Mouse (Mus musculus): ENCODE results near the gene Smim7. TPM values are rescaled to one million over a fixed set of nuclear protein-coding genes. Genes with fewer than 3 reads are reported as not detected.

Smim7 gene
- polyA plus RNA-seq, 1 experiment from 2014 or later = 130 TPM

DNA sequence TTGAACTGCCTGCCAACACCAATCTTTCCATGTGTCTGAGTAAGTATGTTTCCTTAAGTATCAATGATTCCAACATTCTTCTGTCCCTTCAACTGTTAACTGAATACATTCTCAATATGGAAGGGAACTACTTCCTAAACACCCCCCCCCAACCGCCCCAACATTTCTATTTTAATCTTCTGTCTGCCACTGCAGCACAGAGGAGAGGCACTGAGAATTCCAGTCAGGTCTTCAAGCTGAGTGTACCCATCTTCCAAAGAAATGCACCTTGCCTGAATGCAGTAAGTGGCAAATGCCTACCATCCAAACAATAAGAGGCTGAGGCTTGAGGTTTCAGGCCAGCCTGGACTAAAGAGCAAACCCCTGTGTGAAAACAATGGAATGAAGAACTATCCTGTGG, 38.8 kb downstream of the Smim7 start:
- H3K4me1 ChIP-seq = no peaks in the 10 kb centered on the region
- H3K27ac ChIP-seq = no peak overlapping the region
- H3K4me3 ChIP-seq = no peak overlapping the region
- ATAC-seq (ENCODE audit: low FRiP score, low read depth) = no peak
- H3K27me3 ChIP-seq = no peaks in the 10 kb centered on the region
- peaks cover 9% of the 10 kb centered on the region for H3K36me3 ChIP-seq
- no peak overlapping the region for H3K9ac ChIP-seq
- H3K9me3 ChIP-seq = no peaks in the 10 kb centered on the region
- H3K4me2 ChIP-seq (replicated peaks) = no peak overlapping the region
- WGBS = 94% methylated on average over 1 of the region's 1 CpGs

DNA sequence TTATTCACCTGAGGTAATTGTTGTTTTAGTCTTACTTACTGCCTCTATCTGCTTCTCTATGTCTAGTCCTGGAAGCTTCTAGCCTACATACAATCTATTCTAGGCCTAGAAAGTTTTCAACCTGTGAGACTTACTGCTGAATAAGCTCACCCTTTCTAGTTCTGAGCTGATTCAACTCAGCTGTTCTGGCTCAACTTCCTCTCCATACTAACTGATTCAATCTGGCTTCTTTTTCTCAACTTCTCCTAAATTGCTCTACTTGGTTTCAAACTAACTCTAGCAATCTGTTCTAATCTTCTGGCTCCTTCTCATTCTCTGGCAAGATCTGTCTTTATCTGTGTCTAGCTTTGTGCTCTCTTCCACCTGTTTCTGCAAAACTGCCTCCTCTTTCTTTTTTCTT, 49.0 kb downstream of the Smim7 start:
- Histone ChIP-seq H3K27me3 (no peaks in the 10 kb centered on the region), H3K36me3 (peaks cover 7% of the 10 kb centered on the region), H3K4me3 (no peak overlapping the region), H3K27ac (no peak overlapping the region), H3K4me1 (no peaks in the 10 kb centered on the region), H3K9me3 (no peaks in the 10 kb centered on the region), H3K9ac (no peak overlapping the region), H3K4me2 (replicated peaks) (no peak overlapping the region)
- ATAC-seq (ENCODE audit: low FRiP score, low read depth) = no peak

DNA sequence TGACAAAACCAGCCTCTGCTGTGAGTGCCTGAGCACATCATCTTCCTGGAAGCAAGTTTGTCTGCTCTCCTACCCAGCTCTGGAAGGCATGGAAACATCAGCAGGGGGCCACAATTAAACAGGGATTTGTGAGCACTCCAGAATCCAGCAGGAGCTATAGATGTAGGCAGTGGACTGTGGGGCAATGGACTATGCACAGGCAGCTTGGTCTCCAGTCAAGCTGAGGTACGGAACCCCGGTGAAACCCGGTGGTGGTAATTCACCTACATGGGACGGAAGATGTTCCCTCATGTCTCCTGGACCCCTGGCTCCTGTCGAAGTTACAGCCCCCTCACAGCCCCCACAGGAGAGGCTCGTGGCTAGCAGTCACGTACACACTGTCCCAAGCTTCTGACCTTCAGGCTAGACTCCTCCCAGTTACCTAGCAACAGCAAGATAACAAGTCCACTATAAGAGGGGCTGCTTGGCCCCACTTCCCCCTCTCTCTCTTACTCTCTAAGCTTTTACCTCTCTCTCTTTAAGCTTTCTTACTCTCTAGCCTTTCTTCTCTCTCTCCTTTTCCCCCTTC, 53.4 kb downstream of the Smim7 start:
- H3K27ac ChIP-seq = no peak overlapping the region
- no peaks in the 10 kb centered on the region for H3K9me3 ChIP-seq
- no peaks in the 10 kb centered on the region for H3K27me3 ChIP-seq
- H3K4me3 ChIP-seq = no peak overlapping the region
- H3K4me2 ChIP-seq (replicated peaks) = no peak overlapping the region
- no peaks in the 10 kb centered on the region for H3K4me1 ChIP-seq
- ATAC-seq (ENCODE audit: low FRiP score, low read depth) = no peak
- WGBS = 76% methylated on average over 7 of the region's 7 CpGs
- peaks cover 4% of the 10 kb centered on the region; the same call in 1 of the 2 replicates for H3K36me3 ChIP-seq
- H3K9ac ChIP-seq = no peak overlapping the region

Small RNA genes lying within 50 kb of the gene (microRNA-seq; reads per million reads assigned to microRNA genes)
- not detected for gene Gm28019

Other genes starting within 250 kb of the Smim7 start
- gene Eps15l1, start 149.6 kb downstream of the Smim7 start, polyA plus RNA-seq (2015; fragmentation: Nextera tagmentation; extraction: Ambion mirVana) = 61.5 and 65.3 TPM in 2 replicates
- gene Calr3, start 127.2 kb downstream of the Smim7 start, polyA plus RNA-seq (2015; fragmentation: Nextera tagmentation; extraction: Ambion mirVana) = 1.4 and 1.5 TPM in 2 replicates
- gene 1700030K09Rik, start 127.2 kb downstream of the Smim7 start, polyA plus RNA-seq (2015; fragmentation: Nextera tagmentation; extraction: Ambion mirVana) = 18.1 and 19.2 TPM in 2 replicates
- 59.1 and 69.8 TPM in 2 replicates for gene Cherp, start 95.9 kb downstream of the Smim7 start, polyA plus RNA-seq (2015; fragmentation: Nextera tagmentation; extraction: Ambion mirVana)
- gene Slc35e1, start 78.5 kb downstream of the Smim7 start, polyA plus RNA-seq (2015; fragmentation: Nextera tagmentation; extraction: Ambion mirVana) = 20.2 and 21.8 TPM in 2 replicates
- 19.4 and 19.9 TPM in 2 replicates for gene Med26, start 22.8 kb downstream of the Smim7 start, polyA plus RNA-seq (2015; fragmentation: Nextera tagmentation; extraction: Ambion mirVana)
- 26.7 and 27.6 TPM in 2 replicates for gene Tmem38a, start 967 bp upstream of the Smim7 start, polyA plus RNA-seq (2015; fragmentation: Nextera tagmentation; extraction: Ambion mirVana)
- gene Nwd1, start 75.6 kb upstream of the Smim7 start, polyA plus RNA-seq (2015; fragmentation: Nextera tagmentation; extraction: Ambion mirVana) = 0.01 and 0.04 TPM in 2 replicates
- 180 and 195 TPM in 2 replicates for gene Sin3b, start 152.2 kb upstream of the Smim7 start, polyA plus RNA-seq (2015; fragmentation: Nextera tagmentation; extraction: Ambion mirVana)
- 0.94 and 1.9 TPM in 2 replicates for gene F2rl3, start 190.8 kb upstream of the Smim7 start, polyA plus RNA-seq (2015; fragmentation: Nextera tagmentation; extraction: Ambion mirVana)